Mouse (Mus musculus): ENCODE results near the gene Kif12. TPM values are rescaled to one million over a fixed set of nuclear protein-coding genes. Genes with fewer than 3 reads are reported as not detected.

Gene Kif12
- polyA plus RNA-seq, 1 experiment from 2014 or later, result 5.4 TPM

- no peak for ATAC-seq (ENCODE audit: low read depth)
- Histone ChIP-seq H3K4me1 (replicated peaks; ENCODE audit: control insufficient read depth, insufficient read depth, low read length) (no peaks in the 10 kb centered on the region; the same call in 1 of the 2 replicates), H3K9me3 (ENCODE audit: control insufficient read depth, low read length) (peaks cover 2% of the 10 kb centered on the region; the same call in 1 of the 2 replicates), H3K27ac (ENCODE audit: low read length) (no peak overlapping the region), H3K27me3 (ENCODE audit: control insufficient read depth, insufficient read depth, low read depth, low read length) (0 out of 2 replicates have a peak, but pooled peaks cover 2% of the 10 kb centered on the region), H3K4me3 (ENCODE audit: low read length) (no peak overlapping the region), H3K36me3 (ENCODE audit: control insufficient read depth, insufficient read depth, low read length) (no peaks in the 10 kb centered on the region), H3K9ac (ENCODE audit: low read length) (no peak overlapping the region), H3K4me2 (ENCODE audit: low read depth, low read length) (no peak overlapping the region)
- WGBS, result 77% methylated on average over 4 of the region's 4 CpGs
These were observed 1.9 kb downstream of the Kif12 start for GRCm38 (mm10) chr4:63170061-63170460.

GRCm38 (mm10) chr4:63166323-63166722 lies 5.6 kb downstream of the Kif12 start:
- 79% methylated on average over 5 of the region's 5 CpGs for WGBS
- no peaks in the 10 kb centered on the region for H3K36me3 ChIP-seq (ENCODE audit: control insufficient read depth, insufficient read depth, low read length)
- 0 out of 2 replicates have a peak, but pooled peaks cover 2% of the 10 kb centered on the region for H3K27me3 ChIP-seq (ENCODE audit: control insufficient read depth, insufficient read depth, low read depth, low read length)
- no peaks in the 10 kb centered on the region for H3K9me3 ChIP-seq (ENCODE audit: control insufficient read depth, low read length)
- no peak overlapping the region for H3K4me2 ChIP-seq (ENCODE audit: low read depth, low read length)
- no peak overlapping the region for H3K27ac ChIP-seq (ENCODE audit: low read length)
- no peak overlapping the region for H3K9ac ChIP-seq (ENCODE audit: low read length)
- H3K4me1 ChIP-seq (replicated peaks; ENCODE audit: control insufficient read depth, insufficient read depth, low read length), result no peaks in the 10 kb centered on the region
- H3K4me3 ChIP-seq (ENCODE audit: low read length), result no peak overlapping the region
- no peak for ATAC-seq (ENCODE audit: low read depth)

GRCm38 (mm10) chr4:63165636-63166035 lies 6.3 kb downstream of the Kif12 start:
- no peak overlapping the region for H3K4me3 ChIP-seq (ENCODE audit: low read length)
- no peaks in the 10 kb centered on the region for H3K27me3 ChIP-seq (ENCODE audit: control insufficient read depth, insufficient read depth, low read depth, low read length)
- H3K4me2 ChIP-seq (ENCODE audit: low read depth, low read length), result no peak overlapping the region
- WGBS, result 79% methylated on average over 4 of the region's 4 CpGs
- no peak overlapping the region for H3K27ac ChIP-seq (ENCODE audit: low read length)
- H3K36me3 ChIP-seq (ENCODE audit: control insufficient read depth, insufficient read depth, low read length), result no peaks in the 10 kb centered on the region
- no peak overlapping the region for H3K9ac ChIP-seq (ENCODE audit: low read length)
- no peak for ATAC-seq (ENCODE audit: low read depth)
- H3K4me1 ChIP-seq (replicated peaks; ENCODE audit: control insufficient read depth, insufficient read depth, low read length), result no peaks in the 10 kb centered on the region
- H3K9me3 ChIP-seq (ENCODE audit: control insufficient read depth, low read length), result no peaks in the 10 kb centered on the region

GRCm38 (mm10) chr4:63158961-63159592 lies 12.9 kb downstream of the Kif12 start:
- no peak overlapping the region; the same call in 1 of the 2 replicates for H3K9ac ChIP-seq (ENCODE audit: low read length)
- WGBS, result 9% methylated on average over 5 of the region's 5 CpGs
- H3K4me3 ChIP-seq (ENCODE audit: low read length), result no peak overlapping the region
- peak; percentile 79 for ATAC-seq (ENCODE audit: low read depth)
- peak overlapping the region; percentile 36; the same call in 1 of the 2 replicates for H3K27ac ChIP-seq (ENCODE audit: low read length)
- no peak overlapping the region for H3K4me2 ChIP-seq (ENCODE audit: low read depth, low read length)
- H3K9me3 ChIP-seq (ENCODE audit: control insufficient read depth, low read length), result no peaks in the 10 kb centered on the region
- H3K36me3 ChIP-seq (ENCODE audit: control insufficient read depth, insufficient read depth, low read length), result no peaks in the 10 kb centered on the region
- H3K4me1 ChIP-seq (replicated peaks; ENCODE audit: control insufficient read depth, insufficient read depth, low read length), result peaks cover 9% of the 10 kb centered on the region
- H3K27me3 ChIP-seq (ENCODE audit: control insufficient read depth, insufficient read depth, low read depth, low read length), result no peaks in the 10 kb centered on the region

GRCm38 (mm10) chr4:63158192-63158591 lies 13.7 kb downstream of the Kif12 start:
- no peak overlapping the region for H3K4me2 ChIP-seq (ENCODE audit: low read depth, low read length)
- peaks cover 9% of the 10 kb centered on the region for H3K4me1 ChIP-seq (replicated peaks; ENCODE audit: control insufficient read depth, insufficient read depth, low read length)
- no peaks in the 10 kb centered on the region for H3K36me3 ChIP-seq (ENCODE audit: control insufficient read depth, insufficient read depth, low read length)
- no peaks in the 10 kb centered on the region for H3K9me3 ChIP-seq (ENCODE audit: control insufficient read depth, low read length)
- ATAC-seq (ENCODE audit: low read depth), result no peak
- no peaks in the 10 kb centered on the region for H3K27me3 ChIP-seq (ENCODE audit: control insufficient read depth, insufficient read depth, low read depth, low read length)
- H3K9ac ChIP-seq (ENCODE audit: low read length), result no peak overlapping the region
- H3K4me3 ChIP-seq (ENCODE audit: low read length), result no peak overlapping the region
- WGBS, result 84% methylated on average over 7 of the region's 7 CpGs
- H3K27ac ChIP-seq (ENCODE audit: low read length), result no peak overlapping the region

GRCm38 (mm10) chr4:63156726-63157634 lies 15.0 kb downstream of the Kif12 start:
- no peaks in the 10 kb centered on the region for H3K9me3 ChIP-seq (ENCODE audit: control insufficient read depth, low read length)
- no peak overlapping the region for H3K4me3 ChIP-seq (ENCODE audit: low read length)
- peak; percentile 70 for ATAC-seq (ENCODE audit: low read depth)
- H3K27ac ChIP-seq (ENCODE audit: low read length), result peak overlapping the region; percentile 63
- WGBS, result 29% methylated on average over 8 of the region's 8 CpGs
- H3K36me3 ChIP-seq (ENCODE audit: control insufficient read depth, insufficient read depth, low read length), result no peaks in the 10 kb centered on the region
- no peak overlapping the region for H3K4me2 ChIP-seq (ENCODE audit: low read depth, low read length)
- H3K4me1 ChIP-seq (replicated peaks; ENCODE audit: control insufficient read depth, insufficient read depth, low read length), result peaks cover 9% of the 10 kb centered on the region
- H3K27me3 ChIP-seq (ENCODE audit: control insufficient read depth, insufficient read depth, low read depth, low read length), result no peaks in the 10 kb centered on the region
- no peak overlapping the region for H3K9ac ChIP-seq (ENCODE audit: low read length)

- Histone ChIP-seq H3K27me3 (ENCODE audit: control insufficient read depth, insufficient read depth, low read depth, low read length) (no peaks in the 10 kb centered on the region), H3K27ac (ENCODE audit: low read length) (no peak overlapping the region), H3K9ac (ENCODE audit: low read length) (no peak overlapping the region), H3K36me3 (ENCODE audit: control insufficient read depth, insufficient read depth, low read length) (no peaks in the 10 kb centered on the region), H3K9me3 (ENCODE audit: control insufficient read depth, low read length) (no peaks in the 10 kb centered on the region), H3K4me2 (ENCODE audit: low read depth, low read length) (no peak overlapping the region), H3K4me3 (ENCODE audit: low read length) (no peak overlapping the region), H3K4me1 (replicated peaks; ENCODE audit: control insufficient read depth, insufficient read depth, low read length) (peaks cover 9% of the 10 kb centered on the region)
- ATAC-seq (ENCODE audit: low read depth), result no peak
- 47% methylated on average over 2 of the region's 2 CpGs for WGBS
These were observed 16.3 kb downstream of the Kif12 start for GRCm38 (mm10) chr4:63155596-63155995.

- no peak within 1 kb of the TSS for H3K9ac ChIP-seq (ENCODE audit: low read length)
- no peak within 1 kb of the TSS for H3K4me3 ChIP-seq (ENCODE audit: low read length)
- H3K4me2 ChIP-seq (ENCODE audit: low read depth, low read length), result no peak within 1 kb of the TSS
- H3K27ac ChIP-seq (ENCODE audit: low read length), result no peak within 1 kb of the TSS
- no peak for ATAC-seq (ENCODE audit: low read depth)
- 57% methylated on average over 5 of the region's 5 CpGs for WGBS
- no peaks in the 10 kb centered on the region for H3K9me3 ChIP-seq (ENCODE audit: control insufficient read depth, low read length)
- H3K36me3 ChIP-seq (ENCODE audit: control insufficient read depth, insufficient read depth, low read length), result no peaks in the 10 kb centered on the region
- H3K27me3 ChIP-seq (ENCODE audit: control insufficient read depth, insufficient read depth, low read depth, low read length), result no peaks in the 10 kb centered on the region
- H3K4me1 ChIP-seq (replicated peaks; ENCODE audit: control insufficient read depth, insufficient read depth, low read length), result peaks cover 9% of the 10 kb centered on the region
These were observed 17.2 kb downstream of the Kif12 start, which contains the start of gene Ambp for GRCm38 (mm10) chr4:63154699-63155098. Gene Ambp (minus strand): TSS chr4:63154799.

- H3K4me2 ChIP-seq (ENCODE audit: low read depth, low read length), result no peak overlapping the region
- H3K9ac ChIP-seq (ENCODE audit: low read length), result no peak overlapping the region
- no peaks in the 10 kb centered on the region for H3K27me3 ChIP-seq (ENCODE audit: control insufficient read depth, insufficient read depth, low read depth, low read length)
- no peak overlapping the region for H3K27ac ChIP-seq (ENCODE audit: low read length)
- WGBS, result 47% methylated on average over 4 of the region's 4 CpGs
- H3K36me3 ChIP-seq (ENCODE audit: control insufficient read depth, insufficient read depth, low read length), result no peaks in the 10 kb centered on the region
- no peak overlapping the region for H3K4me3 ChIP-seq (ENCODE audit: low read length)
- H3K4me1 ChIP-seq (replicated peaks; ENCODE audit: control insufficient read depth, insufficient read depth, low read length), result peaks cover 9% of the 10 kb centered on the region
- ATAC-seq (ENCODE audit: low read depth), result no peak
- H3K9me3 ChIP-seq (ENCODE audit: control insufficient read depth, low read length), result no peaks in the 10 kb centered on the region
These were observed 17.9 kb downstream of the Kif12 start for GRCm38 (mm10) chr4:63154028-63154427.

All from lung, embryonic 16.5 days (tissue).